Mouse (Mus musculus): ENCODE data around the gene Ctnna3.
A peak's percentile ranks its signal among the peaks of the same experiment; 100 is the strongest.
"Not testable (repeated sequence)": the region's sequence is repeated elsewhere in the genome, so short reads cannot be mapped to it uniquely, and the experiment has no call there.

The Ctnna3 gene

GRCm38 (mm10) chr10:63429785-63430305 is at the start of gene Ctnna3:
Gene Ctnna3, plus strand, starts transcription at chr10:63430098.
- peak; percentile 88 to 92 for DNase-seq

GRCm38 (mm10) chr10:63381498-63382280 is 48.2 kb upstream of the Ctnna3 start, which contains the start of gene Sirt1:
Gene Sirt1, minus strand, starts transcription at chr10:63381704.
- peak in 1 of 2 experiments; percentile 15 for DNase-seq

GRCm38 (mm10) chr10:63382372-63383279 is 47.3 kb upstream of the Ctnna3 start, which contains the start of gene Dnajc12:
Gene Dnajc12, plus strand, starts transcription at chr10:63382443.
- DNase-seq = peak; percentile 85 to 87

DNA sequence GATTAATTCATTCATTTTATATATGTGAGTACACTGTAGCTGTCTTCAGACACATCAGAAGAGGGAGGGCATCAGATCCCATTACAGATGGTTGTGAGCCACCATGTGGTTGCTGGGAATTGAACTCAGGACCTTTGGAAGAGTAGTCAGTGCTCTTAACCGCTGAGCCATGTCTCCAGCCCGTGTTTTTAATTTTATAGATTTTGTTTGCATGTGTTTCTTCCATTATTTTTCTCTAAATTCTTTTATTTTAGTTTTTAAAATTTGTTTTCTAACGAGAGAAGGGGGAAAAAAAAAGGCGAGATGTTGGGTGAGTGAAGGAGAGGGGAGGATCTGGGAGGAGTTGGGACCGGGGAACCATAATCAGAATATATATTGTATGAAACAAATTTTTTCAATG is 44.0 kb upstream of the Ctnna3 start:
- DNase-seq = not testable (repeated sequence)

DNA sequence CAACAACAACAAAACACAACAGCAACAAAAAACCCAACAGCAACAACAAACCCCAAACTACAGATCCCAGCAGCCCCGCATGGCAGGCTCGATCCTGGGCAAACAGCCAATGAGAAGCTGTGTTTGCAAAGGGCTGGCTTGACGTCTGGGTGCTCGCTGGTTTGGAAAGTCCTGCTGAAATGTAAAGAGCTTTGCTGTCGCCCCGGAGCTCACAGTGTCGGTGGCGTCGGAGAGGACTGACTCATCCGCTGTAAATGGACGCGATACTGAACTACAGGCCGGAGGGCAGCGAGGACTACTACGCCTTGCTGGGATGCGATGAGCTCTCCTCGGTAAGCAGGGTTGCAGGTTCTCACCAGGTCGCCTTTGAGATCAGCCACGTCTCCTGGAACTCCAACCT is 43.5 kb upstream of the Ctnna3 start:
- peak; percentile 88 for DNase-seq

- DNase-seq = no peak
These were observed 42.9 kb upstream of the Ctnna3 start for GRCm38 (mm10) chr10:63386991-63387390.

DNA sequence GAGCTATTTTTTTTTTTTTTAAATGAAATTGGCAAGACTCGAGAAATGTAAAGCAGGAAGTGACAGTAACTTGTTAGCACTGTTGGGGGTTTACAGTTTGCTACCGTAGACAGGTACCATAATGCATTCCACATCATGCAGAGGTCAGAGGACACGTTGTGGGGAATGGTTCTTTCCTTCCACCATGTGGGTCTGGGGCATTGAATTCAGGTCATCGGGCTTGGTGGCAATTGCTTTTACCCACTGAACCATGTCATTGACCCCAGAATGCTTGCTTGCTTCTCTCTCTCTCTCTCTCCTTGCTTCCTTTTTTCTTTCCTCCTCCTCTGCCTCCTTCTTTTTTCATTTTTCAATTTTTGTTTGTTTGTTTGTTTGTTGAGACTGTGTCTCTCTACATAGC is 41.0 kb upstream of the Ctnna3 start:
- DNase-seq = no peak

DNA sequence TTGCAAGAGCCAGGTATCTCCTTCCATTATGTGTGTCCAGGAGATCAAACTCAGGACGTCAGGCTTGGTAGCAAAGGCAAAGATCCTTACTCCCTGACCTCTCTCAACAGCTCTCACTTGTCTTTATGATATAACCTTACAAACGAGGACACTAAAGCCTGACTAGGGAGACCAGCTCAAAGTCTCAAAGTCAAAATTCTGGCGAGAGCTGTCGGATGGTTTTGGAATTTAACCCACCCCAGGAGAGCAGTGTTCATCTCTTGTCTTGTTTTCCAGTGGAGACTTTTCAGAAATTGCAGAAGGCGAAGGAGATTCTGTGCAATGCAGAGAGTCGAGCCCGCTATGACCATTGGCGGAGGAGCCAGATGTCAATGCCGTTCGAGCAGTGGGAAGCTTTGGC is 32.9 kb upstream of the Ctnna3 start:
- no peak for DNase-seq

GRCm38 (mm10) chr10:63402731-63403504 is 27.0 kb upstream of the Ctnna3 start:
- DNase-seq = no peak

- no peak for DNase-seq
These were observed 26.3 kb upstream of the Ctnna3 start for GRCm38 (mm10) chr10:63403636-63404035.

DNA sequence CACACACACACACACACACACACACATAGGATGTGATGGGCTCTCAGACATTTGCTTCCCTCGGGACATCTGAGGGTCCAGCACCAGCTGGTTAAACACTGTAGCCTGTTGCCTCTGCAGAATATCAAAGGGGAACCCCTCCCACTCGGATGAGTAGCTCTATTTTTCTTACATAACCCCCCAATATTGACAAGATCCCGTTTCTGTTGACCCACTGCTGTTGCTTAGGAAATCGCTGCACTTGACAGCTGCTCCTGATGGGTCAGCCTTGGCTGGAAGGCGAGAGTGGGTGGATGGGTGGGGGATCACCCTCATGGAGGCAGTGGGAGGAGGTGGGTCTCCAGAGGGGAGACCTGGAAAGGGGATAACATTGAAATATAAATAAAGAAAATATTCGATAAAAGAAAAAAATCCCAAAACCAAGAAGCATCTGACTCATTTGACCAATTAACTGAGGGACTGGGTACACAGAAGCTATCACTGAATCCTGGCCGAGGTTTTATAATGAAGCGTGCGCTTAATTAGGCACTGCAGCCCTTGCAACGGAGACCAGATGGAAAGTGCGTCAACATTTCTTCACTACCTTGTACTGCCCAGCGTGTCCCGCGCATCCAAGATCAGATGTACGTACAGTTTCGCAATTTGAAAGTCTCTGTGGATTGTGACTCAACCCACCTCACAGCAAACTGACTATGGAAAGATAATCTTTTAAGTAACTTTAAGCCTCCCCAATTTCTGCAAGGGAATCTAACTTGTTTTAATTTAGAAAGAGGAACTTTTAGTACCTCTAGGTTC is 19.5 kb upstream of the Ctnna3 start:
- no peak for DNase-seq

- DNase-seq = not testable (repeated sequence)
These were observed 18.2 kb upstream of the Ctnna3 start for GRCm38 (mm10) chr10:63411674-63412073.

GRCm38 (mm10) chr10:63412756-63413155 is 17.1 kb upstream of the Ctnna3 start:
- DNase-seq = no peak

GRCm38 (mm10) chr10:63415287-63415686 is 14.6 kb upstream of the Ctnna3 start:
- no peak for DNase-seq

GRCm38 (mm10) chr10:63415850-63416249 is 14.0 kb upstream of the Ctnna3 start:
- DNase-seq = no peak

GRCm38 (mm10) chr10:63417061-63417460 is 12.8 kb upstream of the Ctnna3 start:
- DNase-seq = no peak

DNA sequence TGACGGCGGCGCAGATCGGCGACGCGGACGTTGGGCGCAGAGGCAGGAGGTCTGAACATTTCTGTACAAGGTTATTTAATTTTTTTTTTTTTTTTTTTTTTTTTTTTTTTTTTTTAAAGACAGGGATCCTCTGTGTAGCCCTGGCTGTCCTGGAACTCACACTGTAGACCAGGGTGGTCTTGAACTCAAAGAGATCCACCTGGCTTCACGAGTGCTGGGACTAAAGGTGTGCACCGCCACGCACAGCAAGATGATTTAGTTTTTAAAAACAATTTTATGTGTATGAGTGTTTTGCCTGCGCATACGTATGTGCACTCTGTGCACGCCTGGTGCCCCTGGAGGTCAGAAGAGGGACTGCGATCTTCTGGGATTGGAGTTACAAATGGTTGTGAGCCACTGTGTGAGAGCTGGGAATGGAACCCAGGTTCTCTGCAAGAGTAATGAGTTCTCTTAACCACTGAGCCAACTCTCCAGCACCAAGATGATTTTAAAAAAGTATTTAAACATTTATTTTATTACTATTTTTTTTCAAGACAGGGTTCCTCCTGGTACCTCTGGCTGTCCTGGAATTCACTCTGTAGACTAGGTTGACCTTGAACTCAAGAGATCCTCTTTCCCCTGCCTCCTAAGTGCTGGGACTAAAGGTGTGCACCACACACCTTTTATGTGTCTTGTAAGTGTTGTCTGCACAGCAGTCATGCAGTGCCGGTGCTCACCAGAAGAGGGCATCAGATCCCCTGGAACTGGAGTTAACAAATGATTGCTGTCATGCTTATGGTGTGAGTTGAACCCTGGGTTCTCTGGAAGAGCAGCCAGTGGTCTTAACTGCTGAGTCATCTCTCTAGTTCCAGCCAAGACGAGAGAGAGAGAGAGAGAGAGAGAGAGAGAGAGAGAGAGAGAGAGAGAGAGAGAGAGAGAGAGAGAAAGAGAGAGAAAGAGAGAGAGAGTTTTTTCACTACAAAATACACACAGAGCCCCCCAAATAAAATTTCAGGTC is 7.9 kb upstream of the Ctnna3 start, which contains the start of gene Gm7075:
Gm7075 (minus strand) TSS at position 51 of the 997 bp plus-strand sequence.
- peak; percentile 40 to 61 for DNase-seq

DNA sequence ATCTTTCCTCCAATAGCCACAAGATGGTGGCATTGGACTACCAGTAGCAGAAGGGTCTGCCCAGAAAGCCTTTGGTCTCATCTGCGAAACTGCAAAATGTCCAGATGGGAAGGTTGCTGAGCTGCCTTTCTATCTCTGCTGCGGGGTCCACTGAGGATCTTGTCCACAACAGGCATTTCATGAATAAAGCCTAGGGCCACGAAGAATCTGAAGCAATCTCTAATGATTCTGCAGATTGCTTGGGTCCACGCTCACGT is 7.2 kb upstream of the Ctnna3 start:
- no peak for DNase-seq

GRCm38 (mm10) chr10:63423591-63424474 is 6.1 kb upstream of the Ctnna3 start:
- no peak for DNase-seq

DNA sequence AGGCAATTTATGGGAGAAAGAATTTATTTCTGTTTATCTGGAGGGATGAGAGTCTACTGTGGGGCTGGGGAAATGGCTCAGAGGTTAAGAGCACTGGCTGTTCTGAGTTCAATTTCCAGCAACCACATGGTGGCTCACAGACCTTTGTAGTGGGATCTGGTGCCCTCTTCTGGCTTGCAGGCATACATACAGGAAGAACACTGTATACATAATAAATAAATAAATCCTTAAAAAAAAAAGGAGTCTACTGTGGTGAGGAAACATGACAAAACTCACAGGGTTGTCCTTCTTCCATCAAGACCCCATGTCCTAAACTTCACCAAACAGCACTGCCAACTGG is 5.5 kb upstream of the Ctnna3 start:
- DNase-seq = peak in 1 of 2 experiments; percentile 66
